In the genomic region with DNA sequence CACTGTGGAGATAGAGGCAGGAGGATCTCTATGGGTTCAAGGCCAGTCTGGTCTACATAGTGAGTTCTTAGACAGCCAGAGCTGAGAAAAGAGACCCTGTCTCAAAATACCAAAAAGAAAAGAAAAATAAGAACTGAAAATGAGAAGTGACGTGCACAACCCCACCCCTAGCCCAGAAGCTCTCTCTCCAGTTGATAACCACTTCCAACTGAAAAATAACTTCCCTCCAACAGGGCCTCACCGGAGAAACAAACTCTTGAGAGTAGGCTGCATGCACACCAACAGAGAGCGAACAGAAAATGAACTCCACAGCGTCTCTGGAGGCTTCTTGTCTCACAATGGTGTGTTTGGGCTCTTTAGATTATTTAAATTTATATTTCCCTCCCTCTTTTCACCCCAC, we compare ENCODE assay signal across 26 mouse cellular contexts. TPM values are rescaled to one million over a fixed set of nuclear protein-coding genes. Genes with fewer than 3 reads are reported as not detected.
DNase-seq lines count a peak whose midpoint lies in the region; ATAC-seq and TF ChIP-seq lines count a peak whose summit lies in the region.
"Had no signal": no experiment of that assay in that cellular context is flagged by ENCODE, and none has a peak within 500 bp of the region (broad histone marks: within the 10 kb centered on the region; RNA-seq: fewer than 3 reads in every experiment).

No protein-coding gene starts in this region.

- no peaks in the 10 kb centered on the region for H3K36me3 ChIP-seq in MEL (ENCODE audit: control insufficient read depth in 1 of 2, insufficient read depth in 2 of 2, low read length in 2 of 2)
- H3K36me3 ChIP-seq: embryonic facial prominence, embryonic 13.5 days; embryonic facial prominence, embryonic 15.5 days; forebrain, embryonic 10.5 days; forebrain, embryonic 12.5 days; G1E had no signal

- TF ChIP-seq EP300 in MEL (IDR thresholded peaks at IDR 0.05; ENCODE audit: low read depth in 1 of 2, low read length in 2 of 2): peak in 1 of 2 experiments; percentile 23; a peak in 1 of 4 replicates

- TF ChIP-seq POLR2A in MEL (IDR thresholded peaks at IDR 0.05; ENCODE audit: control insufficient read depth in 1 of 2, insufficient read depth in 1 of 2, low read depth in 1 of 2, low read length in 2 of 2, poor library complexity in 1 of 2): no peak

- H3K27me3 ChIP-seq in MEL (ENCODE audit: control insufficient read depth in 1 of 2, insufficient read depth in 2 of 2, low read length in 2 of 2): peaks cover 1 to 16% of the 10 kb centered on the region in 2 experiments
- H3K27me3 ChIP-seq: CH12.LX; embryonic facial prominence, embryonic 13.5 days; embryonic facial prominence, embryonic 15.5 days; forebrain, embryonic 12.5 days had no signal

- H3K4me3 ChIP-seq in MEL (ENCODE audit: control insufficient read depth in 1 of 2, insufficient read depth in 1 of 2, low read depth in 2 of 2, low read length in 2 of 2): no peak overlapping the region
- H3K4me3 ChIP-seq: embryonic facial prominence, embryonic 13.5 days; embryonic facial prominence, embryonic 15.5 days; erythroblast, embryonic 14.5 days; forebrain, embryonic 10.5 days; forebrain, embryonic 12.5 days had no signal

- ATAC-seq in granulocyte monocyte progenitor cell, adult 5-6 weeks (replicated peaks; ENCODE audit: poor library complexity, severe bottlenecking): peak; percentile 56; the same call in 1 of the 2 replicates
- peak; percentile 64; the same call in 1 of the 2 replicates for ATAC-seq in megakaryocyte progenitor cell, adult 5-6 weeks (replicated peaks; ENCODE audit: poor library complexity)
- ATAC-seq: CD4-positive, CD25-positive, alpha-beta regulatory T cell, adult 4 months; forebrain, embryonic 14.5 days; forebrain, embryonic 16.5 days had no signal

- peaks cover 0 to 5% of the 10 kb centered on the region in 2 experiments; a peak in 1 of 4 replicates for H3K4me1 ChIP-seq in MEL (ENCODE audit: control insufficient read depth in 1 of 2, insufficient read depth in 2 of 2, low read length in 2 of 2)
- H3K4me1 ChIP-seq: embryonic facial prominence, embryonic 13.5 days; embryonic facial prominence, embryonic 15.5 days; forebrain, embryonic 10.5 days; forebrain, embryonic 12.5 days had no signal

- no peak for TF ChIP-seq CTCF in MEL (IDR thresholded peaks at IDR 0.05 in 2 of 3, conservative IDR thresholded peaks at IDR 0.05 in 1 of 3; ENCODE audit: control insufficient read depth in 1 of 3, insufficient read depth in 1 of 3, low read depth in 2 of 3, low read length in 3 of 3, poor library complexity in 1 of 3, severe bottlenecking in 1 of 3)

- H3K79me2 ChIP-seq in MEL (ENCODE audit: control insufficient read depth, insufficient read depth, low read length, poor library complexity): no peaks in the 10 kb centered on the region

- H3K27ac ChIP-seq in MEL (ENCODE audit: control insufficient read depth, low read depth, low read length): no peak overlapping the region
- H3K27ac ChIP-seq: embryonic facial prominence, embryonic 13.5 days; embryonic facial prominence, embryonic 15.5 days; forebrain, embryonic 10.5 days; forebrain, embryonic 12.5 days had no signal

- peak; percentile 29 for DNase-seq in MEL (ENCODE audit: low read depth, low spot score)
- DNase-seq in ovary, postnatal 14 days (ENCODE audit: low spot score): no peak
- no peak for DNase-seq in adrenal gland, adult 8-10 months
- DNase-seq: adrenal gland, adult 2 months; adrenal gland, postnatal 14 days; adrenal gland, postnatal 36 days; B cell, adult 2 months; cerebellum, adult 11-12 months; cerebellum, adult 2 months; cerebellum, adult 9-10 months; cerebellum, postnatal 10 days; cerebellum, postnatal 25 days; embryo, embryonic 11 days had no signal

- no peak for TF ChIP-seq RAD21 in MEL (IDR thresholded peaks at IDR 0.05; ENCODE audit: low read depth, low read length)

- no peak overlapping the region for H3K9ac ChIP-seq in MEL (ENCODE audit: control insufficient read depth, low read depth, low read length, poor library complexity, severe bottlenecking)
- H3K9ac ChIP-seq: embryonic facial prominence, embryonic 13.5 days; embryonic facial prominence, embryonic 15.5 days; forebrain, embryonic 12.5 days had no signal

- H3K9me3 ChIP-seq in MEL (replicated peaks; ENCODE audit: insufficient read depth, low read length): no peaks in the 10 kb centered on the region
- H3K9me3 ChIP-seq: embryonic facial prominence, embryonic 13.5 days; embryonic facial prominence, embryonic 15.5 days; forebrain, embryonic 10.5 days; forebrain, embryonic 12.5 days; G1E had no signal

TF ChIP-seq in MEL, 35 proteins besides CTCF, POLR2A, EP300 and RAD21:
- TF ChIP-seq MYB (IDR thresholded peaks at IDR 0.05; ENCODE audit: low read depth, low read length) (0 out of 2 replicates have a peak, but pooled peaks have one; percentile 39), UBTF (IDR thresholded peaks at IDR 0.05; ENCODE audit: borderline replicate concordance, insufficient read depth, low read depth, low read length) (no peak), NELFE (IDR thresholded peaks at IDR 0.05; ENCODE audit: low read depth, low read length) (no peak), USF1 (IDR thresholded peaks at IDR 0.05; ENCODE audit: low read depth, low read length) (no peak), MEF2A (IDR thresholded peaks at IDR 0.05; ENCODE audit: extremely low read depth, insufficient replicate concordance, low read depth, low read length, poor library complexity, severe bottlenecking) (no peak)

RNA-seq across cellular contexts. Expression of a gene that starts 11.5 kb away (rescaled TPM):
- total RNA-seq in MEL (2012; rRNA removed): not detected in 2 replicates
- polyA plus RNA-seq in MEL (2012; ENCODE audit: insufficient read depth in 1 of 2, insufficient read length in 2 of 2, low read depth in 1 of 2, low replicate concordance in 2 of 2, missing spikeins in 1 of 2): not detected
- 2.6 TPM in 1 of 2 replicates, not detected in the other for total RNA-seq in granulocyte monocyte progenitor cell, adult 5-6 weeks (2014; fragmentation: Nextera tagmentation)
- not detected in 2 replicates for total RNA-seq in granulocyte monocyte progenitor cell, adult 5-6 weeks (2017)
- total RNA-seq in megakaryocyte progenitor cell, adult 5-6 weeks (2015): 1.0 TPM in 1 of 2 replicates, not detected in the other
- 0.64 TPM in 1 of 2 replicates, not detected in the other for total RNA-seq in megakaryocyte progenitor cell, adult 5-6 weeks (2017)
- not detected for total RNA-seq in adrenal gland, adult 8-10 months (2022)
- total RNA-seq: adrenal gland, adult 2 months; adrenal gland, postnatal 14 days; adrenal gland, postnatal 36 days; CH12.LX; G1E had no signal
- polyA plus RNA-seq: adrenal gland, adult 2 months; CD4-positive, CD25-positive, alpha-beta regulatory T cell, adult 4 months; cerebellum, adult 2 months; embryonic facial prominence, embryonic 11.5 days; embryonic facial prominence, embryonic 13.5 days; embryonic facial prominence, embryonic 15.5 days; erythroblast, embryonic 14.5 days; forebrain, embryonic 10.5 days; forebrain, embryonic 12.5 days; forebrain, embryonic 14.5 days; forebrain, embryonic 16.5 days; G1E had no signal

RNA-seq across cellular contexts. Expression of a gene that starts 33.9 kb away (rescaled TPM):
- total RNA-seq in MEL (2012; rRNA removed): not detected in 2 replicates
- polyA plus RNA-seq in MEL (2012; ENCODE audit: insufficient read depth in 1 of 2, insufficient read length in 2 of 2, low read depth in 1 of 2, low replicate concordance in 2 of 2, missing spikeins in 1 of 2): not detected
- total RNA-seq in granulocyte monocyte progenitor cell, adult 5-6 weeks (2014; fragmentation: Nextera tagmentation): not detected in 2 replicates
- not detected in 2 replicates for total RNA-seq in granulocyte monocyte progenitor cell, adult 5-6 weeks (2017)
- not detected in 2 replicates for total RNA-seq in megakaryocyte progenitor cell, adult 5-6 weeks (2015)
- total RNA-seq in megakaryocyte progenitor cell, adult 5-6 weeks (2017): not detected in 2 replicates
- not detected for total RNA-seq in adrenal gland, adult 8-10 months (2022)
- total RNA-seq: adrenal gland, adult 2 months; adrenal gland, postnatal 14 days; adrenal gland, postnatal 36 days; CH12.LX had no signal
- polyA plus RNA-seq: adrenal gland, adult 2 months; CD4-positive, CD25-positive, alpha-beta regulatory T cell, adult 4 months; cerebellum, adult 2 months; embryonic facial prominence, embryonic 11.5 days; embryonic facial prominence, embryonic 13.5 days; embryonic facial prominence, embryonic 15.5 days; erythroblast, embryonic 14.5 days; forebrain, embryonic 10.5 days; forebrain, embryonic 12.5 days; forebrain, embryonic 14.5 days; forebrain, embryonic 16.5 days; G1E had no signal

RNA-seq across cellular contexts. Expression of a gene that starts 58.6 kb away (rescaled TPM):
- not detected in 2 replicates for total RNA-seq in MEL (2012; rRNA removed)
- polyA plus RNA-seq in MEL (2012; ENCODE audit: insufficient read depth in 1 of 2, insufficient read length in 2 of 2, low read depth in 1 of 2, low replicate concordance in 2 of 2, missing spikeins in 1 of 2): not detected
- not detected in 2 replicates for total RNA-seq in granulocyte monocyte progenitor cell, adult 5-6 weeks (2014; fragmentation: Nextera tagmentation)
- not detected in 2 replicates for total RNA-seq in granulocyte monocyte progenitor cell, adult 5-6 weeks (2017)
- not detected in 2 replicates for total RNA-seq in megakaryocyte progenitor cell, adult 5-6 weeks (2015)
- not detected in 2 replicates for total RNA-seq in megakaryocyte progenitor cell, adult 5-6 weeks (2017)
- total RNA-seq in adrenal gland, adult 8-10 months (2022): not detected
- total RNA-seq: adrenal gland, adult 2 months; adrenal gland, postnatal 14 days; adrenal gland, postnatal 36 days; CH12.LX; G1E had no signal
- polyA plus RNA-seq: adrenal gland, adult 2 months; cerebellum, adult 2 months; embryonic facial prominence, embryonic 11.5 days; embryonic facial prominence, embryonic 13.5 days; embryonic facial prominence, embryonic 15.5 days; erythroblast, embryonic 14.5 days; forebrain, embryonic 10.5 days; forebrain, embryonic 12.5 days; forebrain, embryonic 14.5 days; forebrain, embryonic 16.5 days; G1E had no signal
